Mouse (Mus musculus) G1E-ER4 (cell line): Measurements from ENCODE around the gene Elovl6. TPM values are rescaled to one million over a fixed set of nuclear protein-coding genes. Genes with fewer than 3 reads are reported as not detected.

Experiments used
- GATA1 ChIP-seq: IDR thresholded peaks from one replicate; pipeline ENCODE4 v1.8.0; 2012; ENCODE audit warnings: low read length, inconsistent platforms
- polyA plus RNA-seq: library from polyadenylated mRNA; stranded (reverse); fragments of >175 nt; gene quantifications from 2 replicates; pipeline ENCODE4 v1.2.3, GENCODE M21; 2012

Gene Elovl6
- polyA plus RNA-seq, 1 experiment, result 5.2 TPM

GRCm38 (mm10) chr3:129605487-129605886, 73.3 kb downstream of the Elovl6 start:
- no peak for TF ChIP-seq GATA1

GRCm38 (mm10) chr3:129605934-129606333, 73.8 kb downstream of the Elovl6 start:
- TF ChIP-seq GATA1, result no peak

- no peak for TF ChIP-seq GATA1
Measured at GRCm38 (mm10) chr3:129611626-129612025, 79.5 kb downstream of the Elovl6 start.

GRCm38 (mm10) chr3:129612311-129613097, 80.3 kb downstream of the Elovl6 start:
- no peak for TF ChIP-seq GATA1

GRCm38 (mm10) chr3:129613756-129614155, 81.6 kb downstream of the Elovl6 start:
- no peak for TF ChIP-seq GATA1

DNA sequence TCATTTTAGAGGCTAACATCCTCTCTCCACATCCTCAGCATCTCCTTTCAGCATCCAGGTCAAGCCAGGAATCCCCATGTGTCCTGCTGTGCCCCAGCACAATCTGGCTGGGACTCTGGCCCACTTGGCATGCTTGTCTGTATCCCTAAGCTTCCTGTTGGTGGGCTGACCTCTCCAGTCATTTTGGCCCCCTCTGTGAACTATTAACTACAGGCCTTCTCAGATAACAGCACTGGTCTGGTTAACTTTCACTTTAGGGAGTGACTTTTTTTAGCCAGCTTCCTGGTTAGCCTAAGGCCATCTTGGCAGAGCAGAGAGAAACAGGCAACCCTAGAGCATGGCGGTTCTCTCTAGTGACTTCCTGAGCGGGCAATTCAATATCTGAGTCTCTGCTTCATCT, 82.1 kb downstream of the Elovl6 start:
- TF ChIP-seq GATA1, result no peak

DNA sequence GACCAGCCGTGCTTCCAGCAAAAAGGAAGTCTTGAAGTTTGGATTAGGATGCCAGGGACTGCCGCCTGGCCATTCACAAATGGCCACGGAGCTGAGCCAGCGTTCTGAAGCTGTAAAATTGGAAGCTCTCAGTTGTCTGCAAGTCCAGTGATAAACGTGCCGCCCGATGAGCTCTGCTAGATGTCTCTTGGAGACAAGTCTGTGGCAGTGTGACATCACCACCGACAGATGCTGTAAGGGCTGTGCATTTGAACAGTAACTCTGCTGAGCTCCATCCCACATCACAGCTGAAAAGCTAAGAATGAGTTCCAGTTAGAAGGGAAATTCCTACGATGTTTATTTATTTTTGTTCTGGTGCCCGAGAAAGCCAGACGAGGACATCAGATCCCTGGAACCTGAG, 85.3 kb downstream of the Elovl6 start:
- no peak for TF ChIP-seq GATA1

DNA sequence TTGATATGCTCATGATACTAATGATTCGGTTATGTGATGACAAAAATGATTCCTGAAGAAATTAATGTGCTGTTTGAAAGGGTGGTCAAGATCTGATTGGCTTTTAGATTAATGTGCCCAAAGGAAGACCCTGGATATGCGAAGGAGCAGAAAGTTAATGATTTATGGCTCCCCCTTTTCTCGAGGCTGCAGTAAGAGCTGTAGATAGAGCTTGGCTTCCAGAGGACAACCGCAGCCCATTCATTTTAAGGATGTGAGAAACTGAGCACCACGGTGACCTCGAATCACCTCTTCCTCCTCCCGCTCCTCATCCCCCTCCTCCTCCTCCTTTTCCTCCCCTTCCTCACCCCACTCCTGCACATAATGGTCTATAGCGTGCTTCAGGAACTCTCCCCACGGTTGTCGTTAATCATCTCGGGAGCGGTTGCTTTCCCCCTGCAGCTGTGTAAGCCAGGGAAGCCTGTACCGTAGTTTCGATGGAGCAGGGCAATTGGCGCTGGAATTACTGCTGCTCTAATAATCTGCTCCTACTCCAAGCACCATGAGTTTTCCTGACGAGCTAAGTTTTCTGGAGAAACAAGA, 87.1 kb downstream of the Elovl6 start:
- TF ChIP-seq GATA1, result no peak

DNA sequence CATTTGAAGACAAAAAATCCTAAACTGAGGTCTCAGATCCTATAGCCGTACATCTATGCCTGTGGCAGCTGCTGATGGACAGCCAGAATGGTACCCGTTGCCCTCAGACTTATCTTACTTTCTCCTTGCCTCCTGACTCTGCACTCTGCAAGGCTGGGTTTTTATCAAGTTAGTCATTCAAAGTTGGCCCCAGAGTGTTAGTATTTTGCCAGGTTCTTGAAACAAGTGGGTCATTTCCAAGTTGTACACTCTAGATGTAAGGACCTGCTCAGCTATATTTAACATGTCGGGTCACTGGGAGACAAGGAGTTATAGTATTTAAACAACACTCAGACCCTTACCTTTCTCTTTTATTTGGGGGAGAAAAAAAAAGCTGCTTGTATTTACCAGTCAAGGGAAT, 88.6 kb downstream of the Elovl6 start:
- no peak for TF ChIP-seq GATA1

DNA sequence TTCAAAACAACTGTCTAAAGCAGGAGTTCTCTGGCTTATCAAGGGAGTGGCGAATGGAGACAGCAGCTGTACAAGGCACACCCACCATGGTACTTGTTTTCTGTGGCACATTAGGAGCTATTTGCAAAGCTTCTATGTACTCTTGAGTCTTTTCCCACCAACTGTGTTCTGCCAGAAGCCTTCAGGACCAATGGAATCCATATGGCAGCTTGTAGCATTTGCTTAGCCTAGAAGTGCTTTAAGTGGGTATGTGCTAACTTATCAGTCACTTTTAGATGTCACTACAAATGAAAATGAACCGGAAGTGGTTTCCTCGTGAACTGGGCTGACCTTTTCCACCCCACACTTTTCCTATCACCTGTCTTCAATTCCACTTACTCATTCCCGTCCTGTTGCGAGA, 89.1 kb downstream of the Elovl6 start:
- TF ChIP-seq GATA1, result no peak

- no peak for TF ChIP-seq GATA1
Measured at GRCm38 (mm10) chr3:129622120-129622519, 90.0 kb downstream of the Elovl6 start.

DNA sequence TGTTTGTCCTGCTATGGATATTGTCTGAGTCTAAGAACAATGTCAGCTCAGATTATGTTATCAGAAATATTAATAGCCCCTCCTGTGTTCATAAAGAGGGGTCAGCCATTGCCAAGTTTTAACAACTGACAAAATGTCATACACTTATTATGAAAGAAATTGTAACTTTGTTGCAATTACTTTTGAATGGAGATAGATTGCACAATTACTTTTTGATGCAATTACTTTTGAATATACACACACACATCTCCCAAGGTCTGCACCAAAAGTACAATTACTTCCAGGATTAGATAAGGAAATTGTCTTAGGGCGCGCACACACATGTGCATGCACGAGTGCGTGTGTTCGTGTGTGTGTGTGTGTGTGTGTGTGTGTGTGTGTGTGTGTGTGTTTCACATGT, 90.5 kb downstream of the Elovl6 start:
- no peak for TF ChIP-seq GATA1

GRCm38 (mm10) chr3:129624193-129624805, 92.1 kb downstream of the Elovl6 start:
- no peak for TF ChIP-seq GATA1

GRCm38 (mm10) chr3:129627281-129627680, 95.1 kb downstream of the Elovl6 start:
- no peak for TF ChIP-seq GATA1

- no peak for TF ChIP-seq GATA1
Measured at GRCm38 (mm10) chr3:129631018-129631417, 98.9 kb downstream of the Elovl6 start.

- TF ChIP-seq GATA1, result no peak
Measured at GRCm38 (mm10) chr3:129631857-129632256, 99.7 kb downstream of the Elovl6 start.

DNA sequence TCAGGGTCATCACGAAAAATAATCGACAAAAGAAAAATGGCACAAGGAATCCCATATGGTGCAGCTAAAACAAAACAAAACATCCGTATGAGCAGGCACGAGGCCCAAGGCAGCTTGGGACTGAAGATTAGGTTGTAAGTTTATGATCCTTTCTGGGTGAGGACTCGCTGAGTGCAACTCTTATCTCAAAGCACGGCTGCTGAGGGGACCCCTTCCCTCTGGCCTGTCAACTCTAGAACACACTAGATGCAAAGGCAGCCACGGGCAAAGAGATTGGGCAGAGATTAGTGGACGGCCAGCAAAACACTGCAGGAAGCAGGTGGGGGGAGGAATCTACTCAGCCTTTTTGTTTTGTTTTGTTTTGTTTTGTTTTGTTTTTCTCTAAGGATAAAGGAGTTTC, 101.4 kb downstream of the Elovl6 start:
- no peak for TF ChIP-seq GATA1
